Mouse (Mus musculus): ENCODE data around the gene Dgcr8. TPM values are rescaled to one million over a fixed set of nuclear protein-coding genes. Genes with fewer than 3 reads are reported as not detected.

The Dgcr8 gene
- polyA plus RNA-seq, 1 experiment: 22.3 TPM

DNA sequence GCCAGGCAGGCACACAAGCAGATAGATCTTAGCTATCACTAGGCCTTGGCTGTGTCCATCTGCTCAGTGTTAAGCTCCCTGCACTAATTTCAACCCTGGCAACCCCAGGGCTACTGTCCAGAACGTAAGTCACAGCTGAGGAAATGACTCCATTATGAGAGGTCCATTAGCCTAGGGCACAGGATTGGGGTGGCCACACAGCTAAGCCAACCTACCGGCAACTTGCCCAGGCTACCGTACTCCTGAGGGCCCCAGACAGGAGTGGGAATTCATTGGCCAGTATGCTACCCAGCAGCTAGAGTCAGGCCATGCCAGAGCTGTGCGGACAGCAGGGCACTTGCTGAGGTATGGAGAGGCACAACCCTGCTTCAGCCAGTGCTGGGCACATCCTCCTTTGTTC is 60.2 kb downstream of the Dgcr8 start:
- no peak for TF ChIP-seq CTCF (IDR thresholded peaks at IDR 0.05; ENCODE audit: insufficient read depth, low read length)
- TF ChIP-seq POLR2A (IDR thresholded peaks at IDR 0.05; ENCODE audit: borderline replicate concordance, extremely low read depth, low read depth, low read length): no peak
- Histone ChIP-seq H3K4me1 (ENCODE audit: control insufficient read depth, insufficient read depth, low read length) (peaks cover 4% of the 10 kb centered on the region), H3K4me3 (replicated peaks; ENCODE audit: extremely low read depth, low read depth, low read length) (no peak overlapping the region)
- WGBS: 89% methylated on average over 4 of the region's 4 CpGs
- DNase-seq: no peak

DNA sequence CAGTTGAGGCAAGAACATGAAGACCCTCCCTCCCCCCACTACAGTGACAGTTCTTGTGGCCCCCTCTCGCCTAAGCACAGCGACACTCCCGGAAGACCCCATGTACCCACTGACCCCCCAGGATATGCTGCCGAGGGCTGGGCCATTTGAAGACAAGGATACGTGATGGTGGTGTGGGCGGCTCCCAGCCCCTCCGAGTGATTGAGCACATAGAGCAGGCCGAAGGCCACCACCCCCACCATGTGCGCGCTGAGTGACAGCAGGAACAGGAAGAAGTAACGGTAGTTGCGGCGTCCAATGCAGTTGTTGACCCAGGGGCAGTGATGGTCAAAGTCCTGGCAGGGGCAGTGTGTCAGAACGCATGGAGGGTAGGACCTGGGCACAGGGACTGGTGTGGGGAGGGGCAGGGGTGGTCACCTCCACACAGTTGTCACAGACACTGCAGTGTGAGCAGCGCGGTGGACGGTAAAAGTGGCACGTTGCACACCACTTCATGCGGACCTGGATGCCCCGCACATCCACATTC is 61.1 kb downstream of the Dgcr8 start:
- no peak for DNase-seq
- TF ChIP-seq CTCF (IDR thresholded peaks at IDR 0.05; ENCODE audit: insufficient read depth, low read length) (no peak), POLR2A (IDR thresholded peaks at IDR 0.05; ENCODE audit: borderline replicate concordance, extremely low read depth, low read depth, low read length) (no peak)
- 92% methylated on average over 20 of the region's 20 CpGs for WGBS
- peaks cover 3% of the 10 kb centered on the region for H3K4me1 ChIP-seq (ENCODE audit: control insufficient read depth, insufficient read depth, low read length)
- no peak overlapping the region for H3K4me3 ChIP-seq (replicated peaks; ENCODE audit: extremely low read depth, low read depth, low read length)

DNA sequence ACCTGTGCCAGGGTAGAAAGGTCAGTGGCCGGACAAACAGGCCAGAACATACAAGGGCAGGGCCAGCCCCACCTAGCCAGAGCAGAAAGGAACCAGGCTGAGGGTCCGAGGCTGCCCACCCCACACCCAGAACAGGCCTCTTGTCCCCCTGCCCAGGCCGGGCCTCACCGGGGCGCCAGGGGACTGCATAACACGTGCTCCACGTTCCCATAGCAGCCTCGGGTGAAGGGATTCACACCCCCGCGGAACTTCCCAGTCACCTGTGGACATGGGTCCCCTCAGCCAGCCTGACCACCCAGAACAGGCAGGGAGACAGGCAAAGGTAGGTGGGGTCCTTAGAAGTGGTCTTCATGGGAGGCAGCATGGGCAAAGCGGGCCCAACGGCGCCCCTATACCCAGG is 61.9 kb downstream of the Dgcr8 start:
- DNase-seq: no peak
- TF ChIP-seq CTCF (IDR thresholded peaks at IDR 0.05; ENCODE audit: insufficient read depth, low read length) (no peak), POLR2A (IDR thresholded peaks at IDR 0.05; ENCODE audit: borderline replicate concordance, extremely low read depth, low read depth, low read length) (no peak)
- WGBS: 93% methylated on average over 13 of the region's 13 CpGs
- Histone ChIP-seq H3K4me3 (replicated peaks; ENCODE audit: extremely low read depth, low read depth, low read length) (no peak overlapping the region), H3K4me1 (ENCODE audit: control insufficient read depth, insufficient read depth, low read length) (peaks cover 3% of the 10 kb centered on the region)

DNA sequence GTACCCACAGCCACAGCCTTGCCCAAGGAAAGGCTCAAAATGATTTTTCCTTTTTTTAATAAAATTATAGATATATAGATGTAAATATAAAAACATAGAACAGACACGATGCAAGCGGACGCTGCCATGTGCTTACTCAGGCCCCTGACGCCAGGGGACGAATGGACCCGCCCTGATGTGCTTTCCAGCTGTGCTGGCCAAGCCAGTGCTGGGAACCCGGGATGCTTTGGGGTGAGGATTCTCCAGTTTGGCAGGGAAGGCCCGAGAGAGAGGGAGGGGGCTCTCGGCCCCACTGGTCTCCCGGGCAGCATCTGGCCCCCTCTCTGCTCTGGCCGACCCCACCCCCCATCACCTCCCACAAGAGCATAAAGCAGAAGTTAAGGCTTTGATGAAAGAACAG is 66.9 kb downstream of the Dgcr8 start:
- TF ChIP-seq POLR2A (IDR thresholded peaks at IDR 0.05; ENCODE audit: borderline replicate concordance, extremely low read depth, low read depth, low read length) (no peak), CTCF (IDR thresholded peaks at IDR 0.05; ENCODE audit: insufficient read depth, low read length) (no peak)
- 76% methylated on average over 11 of the region's 11 CpGs for WGBS
- Histone ChIP-seq H3K4me1 (ENCODE audit: control insufficient read depth, insufficient read depth, low read length) (no peaks in the 10 kb centered on the region), H3K4me3 (replicated peaks; ENCODE audit: extremely low read depth, low read depth, low read length) (no peak overlapping the region)
- no peak for DNase-seq

DNA sequence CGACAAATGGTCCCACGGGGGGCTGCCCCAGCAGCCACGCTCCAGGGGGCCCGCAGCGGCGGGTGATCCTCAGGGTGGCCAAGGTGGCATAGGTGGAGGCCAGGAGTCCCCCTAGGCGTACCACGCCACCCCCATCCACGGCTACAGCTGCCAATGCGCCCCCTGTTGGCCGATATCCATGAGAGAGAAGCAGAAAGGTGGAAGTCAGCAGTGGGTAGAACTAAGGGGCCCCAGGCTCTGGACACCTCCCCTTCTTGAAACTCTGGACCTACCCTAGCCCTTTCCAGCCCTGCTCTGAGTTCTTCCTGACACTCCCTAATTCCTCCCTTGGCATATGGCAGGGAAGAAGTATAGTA is 67.5 kb downstream of the Dgcr8 start:
- TF ChIP-seq POLR2A (IDR thresholded peaks at IDR 0.05; ENCODE audit: borderline replicate concordance, extremely low read depth, low read depth, low read length): no peak
- TF ChIP-seq CTCF (IDR thresholded peaks at IDR 0.05; ENCODE audit: insufficient read depth, low read length): no peak
- H3K4me1 ChIP-seq (ENCODE audit: control insufficient read depth, insufficient read depth, low read length): no peaks in the 10 kb centered on the region
- H3K4me3 ChIP-seq (replicated peaks; ENCODE audit: extremely low read depth, low read depth, low read length): no peak overlapping the region
- DNase-seq: no peak
- WGBS: 81% methylated on average over 11 of the region's 11 CpGs

DNA sequence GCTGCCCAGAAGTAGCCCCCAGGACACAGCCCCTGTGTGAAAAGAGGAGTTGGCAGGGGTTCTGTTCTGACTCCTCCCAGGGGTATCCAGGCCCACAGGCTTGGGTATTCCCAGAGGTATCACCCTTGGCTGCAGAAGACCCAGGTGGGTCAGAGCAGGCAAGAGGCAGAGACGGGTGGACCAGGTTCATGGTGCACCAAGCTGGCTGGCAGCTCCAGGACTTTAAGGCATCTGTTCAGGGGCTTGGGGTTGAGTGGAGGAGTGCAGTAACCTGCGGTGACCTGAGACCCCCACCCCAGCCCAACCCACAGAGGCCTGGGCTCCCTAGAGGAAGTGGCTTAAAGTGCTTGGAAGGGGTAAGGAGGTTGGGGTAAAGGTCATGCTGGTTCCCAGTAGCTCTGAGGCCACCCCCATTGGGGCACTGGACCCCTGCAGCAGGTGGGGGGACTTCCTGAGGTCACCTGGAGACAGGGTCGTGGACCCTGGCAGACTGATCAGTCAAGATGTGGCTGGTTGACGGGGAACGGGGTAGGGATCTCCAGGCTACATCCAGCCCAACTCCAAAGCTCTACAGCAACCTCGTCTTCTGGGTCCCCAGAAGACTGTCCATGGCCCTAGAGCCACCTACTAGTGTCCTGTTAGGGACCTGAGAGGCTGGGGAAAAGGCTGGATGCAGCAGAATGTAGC is 68.0 kb downstream of the Dgcr8 start:
- DNase-seq: no peak
- TF ChIP-seq POLR2A (IDR thresholded peaks at IDR 0.05; ENCODE audit: borderline replicate concordance, extremely low read depth, low read depth, low read length): no peak
- no peak for TF ChIP-seq CTCF (IDR thresholded peaks at IDR 0.05; ENCODE audit: insufficient read depth, low read length)
- H3K4me1 ChIP-seq (ENCODE audit: control insufficient read depth, insufficient read depth, low read length): no peaks in the 10 kb centered on the region
- H3K4me3 ChIP-seq (replicated peaks; ENCODE audit: extremely low read depth, low read depth, low read length): no peak overlapping the region
- WGBS: 88% methylated on average over 6 of the region's 6 CpGs

DNA sequence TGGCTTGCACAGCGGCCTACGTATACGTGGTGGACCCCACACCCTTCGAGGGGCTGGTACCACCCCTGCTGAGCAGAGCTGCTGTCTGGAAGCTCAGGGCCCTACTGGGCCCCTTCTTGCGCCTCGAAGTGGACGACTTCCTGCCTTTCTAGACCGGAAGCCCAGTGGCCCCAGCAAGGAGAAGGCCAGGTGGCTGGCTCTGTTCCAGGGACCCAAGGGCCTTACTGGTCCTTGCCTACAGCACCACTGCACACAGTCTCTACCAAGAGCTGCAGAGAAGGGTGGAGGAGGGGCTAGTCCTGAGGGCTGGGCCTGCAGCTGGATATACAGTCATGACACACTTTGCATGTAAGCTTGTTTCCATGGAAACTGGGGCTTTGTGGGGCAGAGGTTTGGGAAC is 69.0 kb downstream of the Dgcr8 start:
- no peak for TF ChIP-seq POLR2A (IDR thresholded peaks at IDR 0.05; ENCODE audit: borderline replicate concordance, extremely low read depth, low read depth, low read length)
- no peak for TF ChIP-seq CTCF (IDR thresholded peaks at IDR 0.05; ENCODE audit: insufficient read depth, low read length)
- Histone ChIP-seq H3K4me3 (replicated peaks; ENCODE audit: extremely low read depth, low read depth, low read length) (no peak overlapping the region), H3K4me1 (ENCODE audit: control insufficient read depth, insufficient read depth, low read length) (no peaks in the 10 kb centered on the region)
- no peak for DNase-seq
- WGBS: 26% methylated on average over 8 of the region's 8 CpGs

DNA sequence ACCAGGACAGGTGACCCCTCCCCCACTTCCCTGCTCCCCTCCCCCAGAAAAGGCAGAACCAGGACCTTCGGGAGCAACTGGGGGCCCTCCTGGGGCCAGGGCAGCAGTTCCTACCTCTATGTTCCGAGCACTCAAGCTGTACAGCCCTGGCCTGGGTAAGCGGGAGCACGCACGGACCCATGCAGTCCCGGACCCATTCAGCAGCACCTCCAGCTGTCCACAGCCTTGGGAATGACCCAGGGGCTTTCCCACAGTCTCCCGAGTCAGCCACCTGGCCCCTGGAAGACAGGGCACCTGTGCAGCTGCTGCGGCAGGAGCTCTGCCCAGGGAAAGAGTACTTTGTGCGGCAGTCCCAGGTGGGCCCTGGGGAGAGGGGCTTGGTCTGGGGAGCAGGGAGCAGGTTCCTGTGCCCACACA is 70.5 kb downstream of the Dgcr8 start:
- 70% methylated on average over 9 of the region's 9 CpGs for WGBS
- Histone ChIP-seq H3K4me3 (replicated peaks; ENCODE audit: extremely low read depth, low read depth, low read length) (no peak overlapping the region), H3K4me1 (ENCODE audit: control insufficient read depth, insufficient read depth, low read length) (no peaks in the 10 kb centered on the region)
- TF ChIP-seq CTCF (IDR thresholded peaks at IDR 0.05; ENCODE audit: insufficient read depth, low read length): no peak
- TF ChIP-seq POLR2A (IDR thresholded peaks at IDR 0.05; ENCODE audit: borderline replicate concordance, extremely low read depth, low read depth, low read length): no peak
- DNase-seq: no peak

DNA sequence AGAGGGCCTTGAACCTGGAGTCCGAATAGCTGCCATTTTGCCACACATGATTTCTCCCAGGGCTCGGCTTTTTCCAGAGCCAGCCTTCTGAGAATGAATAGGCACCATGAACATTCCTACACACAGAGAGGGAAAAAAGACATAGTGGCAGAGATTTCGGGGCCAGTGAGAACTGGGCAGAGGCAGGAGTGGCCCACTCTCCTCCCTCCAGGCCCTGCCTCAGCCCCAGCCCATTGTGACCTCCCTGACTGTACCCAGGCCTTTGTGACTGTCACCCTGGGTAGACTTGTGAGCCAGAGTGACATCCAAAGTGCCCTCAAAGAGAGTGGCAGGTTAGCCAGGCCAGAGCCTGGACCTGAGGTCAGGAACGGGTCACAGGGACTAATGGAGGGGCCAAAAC is 71.5 kb downstream of the Dgcr8 start, which contains the start of gene Ccdc188:
Gene Ccdc188 (plus strand): TSS at position 301 of the 400 bp plus-strand sequence.
- 93% methylated on average over 4 of the region's 4 CpGs for WGBS
- no peaks in the 10 kb centered on the region for H3K4me1 ChIP-seq (ENCODE audit: control insufficient read depth, insufficient read depth, low read length)
- no peak for TF ChIP-seq POLR2A (IDR thresholded peaks at IDR 0.05; ENCODE audit: borderline replicate concordance, extremely low read depth, low read depth, low read length)
- DNase-seq: no peak
- no peak within 1 kb of the TSS for H3K4me3 ChIP-seq (replicated peaks; ENCODE audit: extremely low read depth, low read depth, low read length)

DNA sequence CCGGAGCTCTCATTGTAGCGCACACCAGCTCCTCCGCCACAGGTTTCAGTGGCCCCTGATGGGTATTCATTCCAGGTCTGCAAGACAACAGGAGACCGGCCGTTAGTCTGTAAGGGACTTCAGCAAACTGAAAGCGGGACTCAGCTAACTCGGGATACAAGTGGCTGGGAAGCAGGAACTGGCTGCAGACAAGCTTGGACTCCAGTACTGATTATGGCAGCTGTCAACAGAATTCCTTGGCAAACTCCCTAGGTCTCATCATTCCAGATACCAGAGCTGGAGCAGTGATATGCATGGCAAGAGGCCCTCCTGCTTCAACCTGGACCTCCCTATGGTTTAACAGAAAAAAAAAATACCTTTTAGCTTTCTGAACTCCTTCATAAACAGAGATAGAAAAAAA is 74.2 kb downstream of the Dgcr8 start:
- TF ChIP-seq POLR2A (IDR thresholded peaks at IDR 0.05; ENCODE audit: borderline replicate concordance, extremely low read depth, low read depth, low read length) (no peak), CTCF (IDR thresholded peaks at IDR 0.05; ENCODE audit: insufficient read depth, low read length) (no peak)
- Histone ChIP-seq H3K4me1 (ENCODE audit: control insufficient read depth, insufficient read depth, low read length) (no peaks in the 10 kb centered on the region), H3K4me3 (replicated peaks; ENCODE audit: extremely low read depth, low read depth, low read length) (no peak overlapping the region)
- DNase-seq: no peak
- 64% methylated on average over 7 of the region's 7 CpGs for WGBS

Measured in lung, adult 2 months (tissue).